Mouse (Mus musculus) forebrain, embryonic 16.5 days (tissue): ENCODE results near the gene Doc2g. TPM values are rescaled to one million over a fixed set of nuclear protein-coding genes. Genes with fewer than 3 reads are reported as not detected.
"Not testable (repeated sequence)": the region's sequence is repeated elsewhere in the genome, so short reads cannot be mapped to it uniquely, and the experiment has no call there.

Source experiments
- ATAC-seq: fragments of 200-750 bp; cut with Nextera tagmentation; 2 replicates; pipeline ENCODE4 v1.8.0; 2017; ENCODE audit warnings: mild to moderate bottlenecking, moderate library complexity
- H3K27ac ChIP-seq: fragments of 300-500 bp; sonication (generic); 2 replicates; pipeline ENCODE4 v1.5.1; 2014; ENCODE audit warnings: low read length, control low read depth
- H3K27me3 ChIP-seq: fragments of 300-500 bp; sonication (generic); replicated peaks from 2 replicates; pipeline ENCODE4 v1.6.1; 2014; ENCODE audit warnings: low read length; ENCODE audit not compliant: control insufficient read depth, insufficient read depth
- H3K36me3 ChIP-seq: fragments of 300-500 bp; sonication (generic); 2 replicates; pipeline ENCODE4 v1.6.1; 2014; ENCODE audit not compliant: control insufficient read depth, insufficient read depth
- H3K4me1 ChIP-seq: fragments of 300-500 bp; sonication (generic); replicated peaks from 2 replicates; pipeline ENCODE4 v1.6.1; 2014; ENCODE audit warnings: low read length; ENCODE audit not compliant: control insufficient read depth, insufficient read depth
- H3K4me2 ChIP-seq: fragments of 300-500 bp; sonication (generic); 2 replicates; pipeline ENCODE4 v1.6.1; 2014; ENCODE audit warnings: mild to moderate bottlenecking, low read length, control low read depth
- H3K4me3 ChIP-seq: fragments of 300-500 bp; sonication (generic); replicated peaks from 2 replicates; pipeline ENCODE4 v1.5.1; 2014; ENCODE audit warnings: mild to moderate bottlenecking, low read length, control low read depth
- H3K9ac ChIP-seq: fragments of 300-500 bp; sonication (generic); replicated peaks from 2 replicates; pipeline ENCODE4 v1.6.1; 2014; ENCODE audit warnings: low read depth, low read length, control low read depth
- H3K9me3 ChIP-seq: fragments of 300-500 bp; sonication (generic); 2 replicates; pipeline ENCODE4 v1.6.1; 2016; ENCODE audit warnings: low read length; ENCODE audit not compliant: control insufficient read depth
- WGBS: fragments of 180-500 bp; shearing (Covaris S2); extraction: QIAGEN DNeasy Blood & Tissue Kit; methylation state at CpG from one replicate; pipeline ENCODE4 v1.1.7; 2014; 5-methylcytosine and 5-hydroxymethylcytosine counted together
- polyA plus RNA-seq: library from polyadenylated mRNA; unstranded; fragments of >200 nt; fragmentation: Nextera tagmentation; extraction: Ambion mirVana; gene quantifications from 2 replicates; pipeline ENCODE4 v1.2.1, GENCODE M21; 2015

The Doc2g gene
- 8.8 and 13.2 TPM in 2 replicates for polyA plus RNA-seq

GRCm38 (mm10) chr19:4003112-4003511 lies at the start of gene Doc2g:
Gene Doc2g (plus strand): TSS chr19:4003313.
- H3K4me3 ChIP-seq = no peak within 1 kb of the TSS
- H3K4me2 ChIP-seq = no peak within 1 kb of the TSS
- H3K9ac ChIP-seq = no peak within 1 kb of the TSS
- peaks cover 13% of the 10 kb centered on the region for H3K4me1 ChIP-seq
- ATAC-seq = no peak
- no peaks in the 10 kb centered on the region for H3K27me3 ChIP-seq
- H3K36me3 ChIP-seq = peaks cover 5% of the 10 kb centered on the region
- H3K27ac ChIP-seq = no peak within 1 kb of the TSS
- H3K9me3 ChIP-seq = no peaks in the 10 kb centered on the region
- 92% methylated on average over 1 of the region's 1 CpGs for WGBS

GRCm38 (mm10) chr19:3955033-3955432 lies 48.1 kb upstream of the Doc2g start:
- Histone ChIP-seq H3K9me3 (no peaks in the 10 kb centered on the region), H3K4me3 (no peak overlapping the region), H3K4me1 (no peaks in the 10 kb centered on the region), H3K4me2 (no peak overlapping the region), H3K27ac (no peak overlapping the region), H3K36me3 (no peaks in the 10 kb centered on the region), H3K27me3 (no peaks in the 10 kb centered on the region), H3K9ac (no peak overlapping the region)
- WGBS = 76% methylated on average over 3 of the region's 3 CpGs
- no peak for ATAC-seq

GRCm38 (mm10) chr19:3955804-3956203 lies 47.3 kb upstream of the Doc2g start:
- Histone ChIP-seq H3K4me3 (no peak overlapping the region), H3K36me3 (no peaks in the 10 kb centered on the region), H3K4me2 (no peak overlapping the region), H3K27ac (no peak overlapping the region), H3K4me1 (no peaks in the 10 kb centered on the region), H3K27me3 (no peaks in the 10 kb centered on the region), H3K9ac (no peak overlapping the region), H3K9me3 (no peaks in the 10 kb centered on the region)
- no peak for ATAC-seq
- WGBS = 63% methylated on average over 4 of the region's 4 CpGs

GRCm38 (mm10) chr19:3957296-3958036 lies 45.6 kb upstream of the Doc2g start:
- WGBS = 89% methylated on average over 4 of the region's 5 CpGs
- H3K9ac ChIP-seq, H3K27me3 ChIP-seq, H3K9me3 ChIP-seq, H3K4me2 ChIP-seq, H3K36me3 ChIP-seq, ATAC-seq, H3K4me1 ChIP-seq, H3K27ac ChIP-seq, H3K4me3 ChIP-seq: not testable (repeated sequence)

- Histone ChIP-seq H3K9me3 (no peaks in the 10 kb centered on the region), H3K27ac (no peak within 1 kb of the TSS), H3K4me3 (no peak within 1 kb of the TSS), H3K27me3 (no peaks in the 10 kb centered on the region), H3K4me2 (no peak within 1 kb of the TSS), H3K4me1 (no peaks in the 10 kb centered on the region), H3K9ac (no peak within 1 kb of the TSS), H3K36me3 (no peaks in the 10 kb centered on the region)
- no peak for ATAC-seq
- 61% methylated on average over 4 of the region's 4 CpGs for WGBS
These were observed 44.6 kb upstream of the Doc2g start, which contains the start of gene Aldh3b3 for GRCm38 (mm10) chr19:3958470-3958869. Gene Aldh3b3 (plus strand): TSS chr19:3958645.

GRCm38 (mm10) chr19:3959030-3959429 lies 44.1 kb upstream of the Doc2g start:
- H3K4me1 ChIP-seq = no peaks in the 10 kb centered on the region
- no peak overlapping the region for H3K4me3 ChIP-seq
- H3K9me3 ChIP-seq = no peaks in the 10 kb centered on the region
- no peaks in the 10 kb centered on the region for H3K27me3 ChIP-seq
- H3K9ac ChIP-seq = no peak overlapping the region
- no peaks in the 10 kb centered on the region for H3K36me3 ChIP-seq
- H3K27ac ChIP-seq = no peak overlapping the region
- no peak overlapping the region for H3K4me2 ChIP-seq
- ATAC-seq = no peak

- no peak for ATAC-seq
- no peaks in the 10 kb centered on the region for H3K27me3 ChIP-seq
- H3K36me3 ChIP-seq = no peaks in the 10 kb centered on the region
- no peak overlapping the region for H3K4me3 ChIP-seq
- H3K9ac ChIP-seq = no peak overlapping the region
- WGBS = 93% methylated on average over 5 of the region's 5 CpGs
- no peaks in the 10 kb centered on the region for H3K4me1 ChIP-seq
- H3K9me3 ChIP-seq = no peaks in the 10 kb centered on the region
- H3K27ac ChIP-seq = no peak overlapping the region
- H3K4me2 ChIP-seq = no peak overlapping the region
These were observed 42.9 kb upstream of the Doc2g start for GRCm38 (mm10) chr19:3960211-3960610.

DNA sequence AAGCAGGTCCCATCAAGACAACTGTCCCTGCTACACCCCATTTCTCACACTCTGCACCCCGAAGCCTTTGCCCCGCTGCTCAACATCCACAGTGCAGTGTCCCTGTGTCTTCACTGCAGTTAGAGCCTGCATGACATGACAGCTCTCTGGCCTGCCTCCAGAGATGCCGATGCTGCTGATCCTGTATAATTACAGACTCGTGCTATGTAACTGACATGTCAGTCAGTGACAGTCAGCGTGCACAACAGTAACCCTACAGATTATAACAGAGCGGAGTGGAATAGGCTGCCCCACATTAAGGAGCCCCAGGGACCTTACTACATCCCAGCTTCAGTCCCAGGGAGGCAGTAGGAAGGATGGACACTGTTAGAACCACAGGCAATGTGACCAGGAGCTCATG lies 41.3 kb upstream of the Doc2g start:
- WGBS = 51% methylated on average over 6 of the region's 6 CpGs
- not testable (repeated sequence) for H3K4me3 ChIP-seq, H3K9ac ChIP-seq, H3K36me3 ChIP-seq, H3K4me2 ChIP-seq, H3K9me3 ChIP-seq, H3K27me3 ChIP-seq, H3K4me1 ChIP-seq, H3K27ac ChIP-seq
- peak; percentile 77 for ATAC-seq

GRCm38 (mm10) chr19:3962469-3962868 lies 40.6 kb upstream of the Doc2g start:
- Histone ChIP-seq H3K9ac (no peak overlapping the region), H3K4me2 (no peak overlapping the region), H3K9me3 (no peaks in the 10 kb centered on the region), H3K27me3 (no peaks in the 10 kb centered on the region), H3K4me1 (no peaks in the 10 kb centered on the region), H3K36me3 (no peaks in the 10 kb centered on the region), H3K4me3 (no peak overlapping the region), H3K27ac (no peak overlapping the region)
- WGBS = 13% methylated on average over 2 of the region's 2 CpGs
- ATAC-seq = no peak

GRCm38 (mm10) chr19:3964030-3964429 lies 39.1 kb upstream of the Doc2g start:
- ATAC-seq = no peak
- no peaks in the 10 kb centered on the region for H3K4me1 ChIP-seq
- H3K9ac ChIP-seq = no peak overlapping the region
- 76% methylated on average over 4 of the region's 4 CpGs for WGBS
- H3K27me3 ChIP-seq = no peaks in the 10 kb centered on the region
- H3K36me3 ChIP-seq = no peaks in the 10 kb centered on the region
- no peak overlapping the region for H3K4me2 ChIP-seq
- no peak overlapping the region for H3K27ac ChIP-seq
- H3K9me3 ChIP-seq = no peaks in the 10 kb centered on the region
- H3K4me3 ChIP-seq = no peak overlapping the region
